Mouse (Mus musculus) hindbrain, embryonic 15.5 days (tissue): ENCODE data around the gene Proser2. TPM values are rescaled to one million over a fixed set of nuclear protein-coding genes. Genes with fewer than 3 reads are reported as not detected.

Experiments used
- ATAC-seq: fragments of 200-750 bp; cut with Nextera tagmentation; 2 replicates; pipeline ENCODE4 v1.8.0; 2017; ENCODE audit warnings: low read depth, moderate number of reproducible peaks, moderate TSS enrichment; ENCODE audit not compliant: low FRiP score
- H3K27ac ChIP-seq: fragments of 300-500 bp; sonication (generic); replicated peaks from 2 replicates; pipeline ENCODE4 v1.5.1; 2015; ENCODE audit warnings: mild to moderate bottlenecking, inconsistent platforms
- H3K27me3 ChIP-seq: fragments of 300-500 bp; sonication (generic); 2 replicates; pipeline ENCODE4 v1.6.1; 2015; ENCODE audit warnings: control low read depth, inconsistent platforms
- H3K36me3 ChIP-seq: fragments of 300-500 bp; sonication (generic); 2 replicates; pipeline ENCODE4 v1.6.1; 2015; ENCODE audit warnings: control low read depth, inconsistent platforms
- H3K4me1 ChIP-seq: fragments of 300-500 bp; sonication (generic); replicated peaks from 2 replicates; pipeline ENCODE4 v1.6.1; 2015; ENCODE audit warnings: control low read depth, inconsistent platforms
- H3K4me2 ChIP-seq: fragments of 300-500 bp; sonication (generic); 2 replicates; pipeline ENCODE4 v1.6.1; 2015; ENCODE audit warnings: moderate library complexity, mild to moderate bottlenecking, inconsistent platforms
- H3K4me3 ChIP-seq: fragments of 300-500 bp; sonication (generic); 2 replicates; pipeline ENCODE4 v1.5.1; 2015; ENCODE audit warnings: mild to moderate bottlenecking, inconsistent platforms
- H3K9ac ChIP-seq: fragments of 300-500 bp; sonication (generic); 2 replicates; pipeline ENCODE4 v1.6.1; 2015; ENCODE audit warnings: inconsistent platforms
- H3K9me3 ChIP-seq: fragments of 300-500 bp; sonication (generic); 2 replicates; pipeline ENCODE4 v1.6.1; 2016; ENCODE audit warnings: control low read depth, inconsistent platforms
- WGBS: fragments of 180-500 bp; shearing (Covaris S2); methylation state at CpG from one replicate; pipeline ENCODE4 v1.1.7; 2015; 5-methylcytosine and 5-hydroxymethylcytosine counted together
- polyA plus RNA-seq: library from polyadenylated mRNA; unstranded; fragments of >200 nt; fragmentation: Nextera tagmentation; extraction: Ambion mirVana; gene quantifications from 2 replicates; pipeline ENCODE4 v1.2.1, GENCODE M21; 2015

Proser2 gene
- polyA plus RNA-seq, 1 experiment from 2014 or later: 10.1 TPM

- Histone ChIP-seq H3K4me3 (no peak overlapping the region), H3K36me3 (peaks cover 9% of the 10 kb centered on the region), H3K9ac (no peak overlapping the region), H3K9me3 (no peaks in the 10 kb centered on the region), H3K27ac (no peak overlapping the region), H3K4me2 (no peak overlapping the region), H3K4me1 (no peaks in the 10 kb centered on the region), H3K27me3 (no peaks in the 10 kb centered on the region)
- WGBS: 79% methylated on average over 10 of the region's 10 CpGs
- no peak for ATAC-seq
Observed at GRCm38 (mm10) chr2:6060071-6060804, 69.8 kb downstream of the Proser2 start.

- no peaks in the 10 kb centered on the region for H3K27me3 ChIP-seq
- H3K9ac ChIP-seq: no peak overlapping the region
- H3K4me3 ChIP-seq: no peak overlapping the region
- H3K4me1 ChIP-seq: no peaks in the 10 kb centered on the region
- no peaks in the 10 kb centered on the region for H3K9me3 ChIP-seq
- WGBS: 93% methylated on average over 2 of the region's 2 CpGs
- H3K4me2 ChIP-seq: no peak overlapping the region
- no peak overlapping the region for H3K27ac ChIP-seq
- no peak for ATAC-seq
- peaks cover 12% of the 10 kb centered on the region for H3K36me3 ChIP-seq
Observed at GRCm38 (mm10) chr2:6059291-6059690, 70.7 kb downstream of the Proser2 start.

DNA sequence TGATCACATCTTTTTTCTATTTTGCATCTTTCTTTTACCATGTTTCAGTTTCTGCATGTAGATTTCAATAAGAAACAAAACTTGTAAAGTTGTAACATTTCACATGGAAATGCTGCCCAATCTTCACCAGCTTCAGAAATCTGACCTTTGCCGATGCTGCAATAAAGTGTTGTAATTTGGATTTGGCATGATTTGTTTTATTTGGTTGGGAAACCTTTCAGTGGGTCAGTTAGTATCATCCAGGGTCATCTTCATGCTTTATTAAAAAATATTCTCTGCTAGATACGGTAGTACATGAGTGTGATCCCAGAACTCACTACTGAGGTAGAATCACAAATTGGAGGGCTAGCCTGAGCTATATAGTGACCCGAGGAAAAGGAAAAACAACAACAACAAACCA, 73.5 kb downstream of the Proser2 start:
- WGBS: 90% methylated on average over 3 of the region's 3 CpGs
- H3K9ac ChIP-seq: no peak overlapping the region
- no peak overlapping the region for H3K27ac ChIP-seq
- no peak for ATAC-seq
- H3K4me2 ChIP-seq: no peak overlapping the region
- no peak overlapping the region for H3K4me3 ChIP-seq
- no peaks in the 10 kb centered on the region for H3K27me3 ChIP-seq
- H3K4me1 ChIP-seq: no peaks in the 10 kb centered on the region
- H3K36me3 ChIP-seq: peaks cover 25% of the 10 kb centered on the region
- H3K9me3 ChIP-seq: no peaks in the 10 kb centered on the region

- Histone ChIP-seq H3K4me2 (no peak overlapping the region), H3K9me3 (no peaks in the 10 kb centered on the region), H3K4me3 (no peak overlapping the region), H3K9ac (no peak overlapping the region), H3K4me1 (no peaks in the 10 kb centered on the region), H3K36me3 (peaks cover 33% of the 10 kb centered on the region), H3K27me3 (no peaks in the 10 kb centered on the region), H3K27ac (no peak overlapping the region)
- no peak for ATAC-seq
- 69% methylated on average over 11 of the region's 11 CpGs for WGBS
Observed at GRCm38 (mm10) chr2:6055466-6055865, 74.5 kb downstream of the Proser2 start.

- H3K27me3 ChIP-seq: no peaks in the 10 kb centered on the region
- no peak overlapping the region for H3K9ac ChIP-seq
- WGBS: 91% methylated on average over 3 of the region's 3 CpGs
- ATAC-seq: no peak
- no peaks in the 10 kb centered on the region for H3K9me3 ChIP-seq
- no peak overlapping the region for H3K4me3 ChIP-seq
- no peak overlapping the region for H3K27ac ChIP-seq
- no peak overlapping the region for H3K4me2 ChIP-seq
- H3K36me3 ChIP-seq: peaks cover 28% of the 10 kb centered on the region
- H3K4me1 ChIP-seq: no peaks in the 10 kb centered on the region
Observed at GRCm38 (mm10) chr2:6049018-6049417, 81.0 kb downstream of the Proser2 start.

- H3K27ac ChIP-seq: no peak overlapping the region
Observed at GRCm38 (mm10) chr2:6048570-6048969, 81.4 kb downstream of the Proser2 start.

More at GRCm38 (mm10) chr2:6048570-6048969, 81.4 kb downstream of the Proser2 start:
- no peak overlapping the region for H3K4me2 ChIP-seq
- H3K27me3 ChIP-seq: no peaks in the 10 kb centered on the region
- no peak overlapping the region for H3K9ac ChIP-seq
- H3K4me3 ChIP-seq: no peak overlapping the region
- no peak for ATAC-seq
- WGBS: 83% methylated on average over 4 of the region's 4 CpGs
- no peaks in the 10 kb centered on the region for H3K9me3 ChIP-seq
- H3K36me3 ChIP-seq: peaks cover 28% of the 10 kb centered on the region
- H3K4me1 ChIP-seq: no peaks in the 10 kb centered on the region

Other genes starting within 250 kb of the Proser2 start
- gene Sec61a2, start 234.8 kb downstream of the Proser2 start, polyA plus RNA-seq: 106 and 109 TPM in 2 replicates
- gene Dhtkd1, start 187.4 kb downstream of the Proser2 start, polyA plus RNA-seq: 5.5 and 8.4 TPM in 2 replicates
- 6.9 and 8.5 TPM in 2 replicates for gene Upf2, start 178.7 kb downstream of the Proser2 start, polyA plus RNA-seq
- gene Echdc3, start 82.8 kb upstream of the Proser2 start, polyA plus RNA-seq: 1.3 and 1.4 TPM in 2 replicates
- gene Usp6nl, start 192.5 kb upstream of the Proser2 start, polyA plus RNA-seq: 6.6 and 6.8 TPM in 2 replicates